Mouse (Mus musculus) cortical plate, adult 2 months (tissue): Measurements from ENCODE around the gene Csmd2.

ENCODE experiments used
- CTCF ChIP-seq: fragments of 200-500 bp; IDR thresholded peaks from 2 replicates; pipeline ENCODE4 v1.5.1; 2011; ENCODE audit warnings: mild to moderate bottlenecking, control low read depth, low read length; ENCODE audit not compliant: insufficient read depth; ENCODE audit errors: extremely low read depth
- POLR2A ChIP-seq: fragments of 200-500 bp; IDR thresholded peaks from 2 replicates; pipeline ENCODE4 v1.6.1; 2011; ENCODE audit warnings: mild to moderate bottlenecking, low read length, control low read depth; ENCODE audit not compliant: insufficient read depth; ENCODE audit errors: extremely low read depth

GRCm38 (mm10) chr4:127972976-127973375 is 14.7 kb upstream of the Csmd2 start:
- no peak for TF ChIP-seq CTCF
- TF ChIP-seq POLR2A, result no peak
